Mouse (Mus musculus): ENCODE data around the gene Pigyl. TPM values are rescaled to one million over a fixed set of nuclear protein-coding genes. Genes with fewer than 3 reads are reported as not detected.

Pigyl gene
- polyA plus RNA-seq, 1 experiment from 2014 or later, result 49.0 TPM

DNA sequence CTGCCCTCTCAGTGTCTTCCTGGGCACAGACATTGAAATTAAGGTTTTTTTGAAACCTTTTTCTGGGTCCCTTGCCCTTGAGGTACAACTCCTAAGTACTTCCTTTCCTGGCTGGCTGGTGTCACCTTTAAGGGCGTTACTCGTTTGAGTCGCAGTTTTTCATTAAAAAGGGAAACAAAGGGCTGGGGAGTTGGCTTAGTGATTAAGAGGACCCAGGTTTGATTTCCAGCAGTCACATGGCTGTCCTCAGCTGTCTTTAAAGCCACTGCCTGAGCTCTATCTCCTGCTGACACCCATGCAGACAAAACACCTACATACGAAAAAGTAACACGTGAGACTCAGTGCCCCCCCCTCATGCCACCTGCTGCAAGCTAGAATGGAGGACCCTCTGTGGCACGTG lies 9.3 kb downstream of the Pigyl start:
- no peak overlapping the region for H3K27ac ChIP-seq (ENCODE audit: low read length)
- ATAC-seq (replicated peaks; ENCODE audit: extremely low read depth, insufficient read depth, low FRiP score), result no peak

DNA sequence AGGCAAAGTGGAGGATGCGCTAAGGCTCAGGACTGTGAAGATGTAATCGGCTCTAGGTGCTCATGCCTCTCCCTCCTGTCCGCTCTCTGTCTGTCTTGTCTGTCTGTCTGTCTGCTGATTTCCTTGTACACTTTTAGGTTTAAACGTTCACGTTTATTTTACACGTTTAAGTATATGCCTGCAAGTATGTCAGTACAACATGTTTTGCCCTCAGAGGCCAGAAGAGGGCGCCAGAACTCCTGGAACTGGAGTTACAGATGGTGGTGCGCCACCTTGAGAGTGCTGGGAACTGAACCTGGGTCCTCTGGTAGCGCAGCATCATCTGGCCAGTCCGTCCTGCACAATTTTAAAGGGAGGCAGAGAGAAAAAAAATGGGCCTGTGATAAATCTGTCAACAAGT lies 10.0 kb downstream of the Pigyl start:
- no peak overlapping the region for H3K9ac ChIP-seq (ENCODE audit: low read length)
- 0 out of 2 replicates have a peak, but pooled peaks cover 2% of the 10 kb centered on the region for H3K4me1 ChIP-seq (ENCODE audit: control insufficient read depth, insufficient read depth, low read length)
- WGBS, result 85% methylated on average over 10 of the region's 10 CpGs
- H3K9me3 ChIP-seq (replicated peaks; ENCODE audit: control insufficient read depth, low read length), result no peaks in the 10 kb centered on the region; the same call in 1 of the 2 replicates
- H3K36me3 ChIP-seq (ENCODE audit: control insufficient read depth, insufficient read depth), result no peaks in the 10 kb centered on the region
- H3K27ac ChIP-seq (ENCODE audit: low read length), result no peak overlapping the region
- no peak overlapping the region for H3K4me2 ChIP-seq (ENCODE audit: low read depth, low read length)
- ATAC-seq (replicated peaks; ENCODE audit: extremely low read depth, insufficient read depth, low FRiP score), result no peak
- no peaks in the 10 kb centered on the region for H3K27me3 ChIP-seq (ENCODE audit: control insufficient read depth, insufficient read depth, low read length)
- H3K4me3 ChIP-seq (ENCODE audit: low read length), result no peak overlapping the region

More for the DNA sequence above, 9.3 kb downstream of the Pigyl start:
- H3K9ac ChIP-seq (ENCODE audit: low read length), result no peak overlapping the region
- no peaks in the 10 kb centered on the region; the same call in 1 of the 2 replicates for H3K9me3 ChIP-seq (replicated peaks; ENCODE audit: control insufficient read depth, low read length)
- 57% methylated on average over 6 of the region's 6 CpGs for WGBS
- H3K27me3 ChIP-seq (ENCODE audit: control insufficient read depth, insufficient read depth, low read length), result no peaks in the 10 kb centered on the region
- H3K4me3 ChIP-seq (ENCODE audit: low read length), result no peak overlapping the region
- 0 out of 2 replicates have a peak, but pooled peaks cover 2% of the 10 kb centered on the region for H3K4me1 ChIP-seq (ENCODE audit: control insufficient read depth, insufficient read depth, low read length)
- no peak overlapping the region for H3K4me2 ChIP-seq (ENCODE audit: low read depth, low read length)
- no peaks in the 10 kb centered on the region for H3K36me3 ChIP-seq (ENCODE audit: control insufficient read depth, insufficient read depth)

DNA sequence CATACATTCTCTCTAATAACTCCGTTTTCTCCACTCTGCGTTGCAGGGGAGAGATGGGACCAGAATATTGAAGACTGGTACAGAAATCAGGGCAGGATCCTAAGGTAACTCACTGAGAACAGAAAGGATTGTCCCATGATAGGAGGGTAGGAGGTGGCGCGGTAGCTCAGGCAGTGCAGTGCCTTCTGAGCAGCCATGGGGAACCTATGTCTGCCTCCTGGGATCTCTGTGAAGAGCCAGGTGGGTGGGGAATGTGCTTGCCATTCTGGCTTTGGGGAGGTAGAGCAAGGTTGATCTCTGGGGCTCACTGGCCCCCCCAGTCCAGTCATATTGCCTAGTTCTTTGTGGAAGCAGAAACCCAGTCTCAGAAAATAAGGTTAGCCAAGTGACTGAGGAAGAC lies 11.1 kb downstream of the Pigyl start:
- 95% methylated on average over 4 of the region's 4 CpGs for WGBS
- Histone ChIP-seq H3K36me3 (ENCODE audit: control insufficient read depth, insufficient read depth) (no peaks in the 10 kb centered on the region), H3K9ac (ENCODE audit: low read length) (no peak overlapping the region), H3K27ac (ENCODE audit: low read length) (no peak overlapping the region), H3K27me3 (ENCODE audit: control insufficient read depth, insufficient read depth, low read length) (no peaks in the 10 kb centered on the region), H3K4me2 (ENCODE audit: low read depth, low read length) (no peak overlapping the region), H3K9me3 (replicated peaks; ENCODE audit: control insufficient read depth, low read length) (no peaks in the 10 kb centered on the region; the same call in 1 of the 2 replicates), H3K4me1 (ENCODE audit: control insufficient read depth, insufficient read depth, low read length) (0 out of 2 replicates have a peak, but pooled peaks cover 2% of the 10 kb centered on the region), H3K4me3 (ENCODE audit: low read length) (no peak overlapping the region)
- ATAC-seq (replicated peaks; ENCODE audit: extremely low read depth, insufficient read depth, low FRiP score), result no peak

DNA sequence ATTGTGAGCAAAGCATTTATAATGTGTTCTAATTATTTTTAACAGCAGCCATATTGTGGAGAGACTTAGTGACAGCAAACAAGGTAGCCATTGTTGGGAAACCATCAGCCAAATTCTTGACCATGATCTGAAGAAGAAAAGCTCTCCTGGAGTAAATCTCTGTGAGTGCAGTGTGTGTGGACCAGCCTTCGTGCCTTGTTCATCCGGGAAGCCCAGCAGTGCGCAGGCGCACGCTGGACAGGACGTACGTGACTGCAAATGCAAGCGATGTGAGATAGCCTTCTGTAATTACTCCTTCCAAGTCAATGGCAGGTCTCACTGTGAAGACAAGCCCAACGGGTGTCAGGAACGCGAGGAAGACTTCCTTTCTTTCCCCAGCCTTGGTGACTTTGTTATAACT lies 12.7 kb downstream of the Pigyl start:
- Histone ChIP-seq H3K4me1 (ENCODE audit: control insufficient read depth, insufficient read depth, low read length) (0 out of 2 replicates have a peak, but pooled peaks cover 2% of the 10 kb centered on the region), H3K27ac (ENCODE audit: low read length) (no peak overlapping the region), H3K27me3 (ENCODE audit: control insufficient read depth, insufficient read depth, low read length) (no peaks in the 10 kb centered on the region), H3K9me3 (replicated peaks; ENCODE audit: control insufficient read depth, low read length) (no peaks in the 10 kb centered on the region; the same call in 1 of the 2 replicates), H3K4me2 (ENCODE audit: low read depth, low read length) (no peak overlapping the region), H3K4me3 (ENCODE audit: low read length) (no peak overlapping the region), H3K9ac (ENCODE audit: low read length) (no peak overlapping the region), H3K36me3 (ENCODE audit: control insufficient read depth, insufficient read depth) (no peaks in the 10 kb centered on the region)
- no peak for ATAC-seq (replicated peaks; ENCODE audit: extremely low read depth, insufficient read depth, low FRiP score)
- 89% methylated on average over 11 of the region's 11 CpGs for WGBS

DNA sequence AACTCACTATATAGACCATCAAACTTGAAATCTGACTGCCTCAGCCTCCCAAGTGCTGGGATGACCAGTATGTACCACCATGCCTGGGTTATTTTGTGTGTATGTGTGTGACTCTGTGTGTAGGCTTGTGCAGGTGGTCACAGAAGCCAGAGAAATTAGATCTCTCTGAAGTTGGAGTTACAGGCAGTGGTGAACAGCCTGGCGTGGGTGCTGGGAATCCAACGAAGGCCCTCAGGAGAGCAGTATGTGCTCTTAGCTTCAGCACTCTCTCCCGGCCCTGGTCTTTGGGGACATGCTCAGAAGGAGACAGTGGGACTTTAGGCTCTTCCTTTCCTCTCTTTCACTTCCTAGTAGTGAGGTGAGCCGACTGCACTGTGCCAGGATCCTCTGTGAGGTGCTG lies 15.7 kb downstream of the Pigyl start:
- 73% methylated on average over 4 of the region's 4 CpGs for WGBS
- Histone ChIP-seq H3K4me2 (ENCODE audit: low read depth, low read length) (no peak overlapping the region), H3K4me1 (ENCODE audit: control insufficient read depth, insufficient read depth, low read length) (no peaks in the 10 kb centered on the region), H3K36me3 (ENCODE audit: control insufficient read depth, insufficient read depth) (no peaks in the 10 kb centered on the region), H3K27ac (ENCODE audit: low read length) (no peak overlapping the region), H3K9ac (ENCODE audit: low read length) (no peak overlapping the region), H3K27me3 (ENCODE audit: control insufficient read depth, insufficient read depth, low read length) (no peaks in the 10 kb centered on the region), H3K4me3 (ENCODE audit: low read length) (no peak overlapping the region), H3K9me3 (replicated peaks; ENCODE audit: control insufficient read depth, low read length) (peaks cover 6% of the 10 kb centered on the region)
- no peak for ATAC-seq (replicated peaks; ENCODE audit: extremely low read depth, insufficient read depth, low FRiP score)

DNA sequence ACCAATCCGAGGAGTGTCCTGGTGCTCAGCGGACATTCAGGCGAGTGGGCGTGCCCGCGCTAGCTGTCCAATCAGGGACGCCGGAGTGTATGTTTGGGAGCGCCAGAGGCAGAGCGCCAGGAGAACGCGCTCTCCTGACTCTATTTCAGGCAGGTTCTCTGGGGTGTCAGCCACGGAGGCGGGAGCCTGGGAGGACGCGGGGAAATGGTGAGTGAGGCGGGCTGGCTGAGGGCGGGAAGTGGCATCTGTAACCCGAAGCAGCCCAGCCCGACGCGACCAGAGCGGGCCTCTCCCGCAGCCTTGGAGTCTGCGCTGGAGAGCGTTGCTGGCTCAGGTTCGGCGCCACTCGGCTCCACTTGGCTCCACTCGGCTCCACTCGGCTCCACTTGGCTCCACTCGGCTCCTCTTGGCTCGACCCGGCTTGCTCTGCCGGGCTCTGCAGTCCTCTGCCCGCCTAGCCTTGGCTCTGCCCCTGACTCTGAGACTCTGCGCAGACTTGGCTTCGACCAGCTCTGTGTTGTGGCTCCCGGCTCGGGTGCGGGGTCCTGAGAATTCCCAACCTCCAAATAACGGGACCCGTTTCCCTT lies 31.5 kb downstream of the Pigyl start, which contains the start of gene Zfp872:
Zfp872 (plus strand) TSS at position 66 of the 587 bp plus-strand sequence.
- Histone ChIP-seq H3K4me2 (ENCODE audit: low read depth, low read length) (peak within 1 kb of the TSS; percentile 64), H3K27me3 (ENCODE audit: control insufficient read depth, insufficient read depth, low read length) (peaks cover 6% of the 10 kb centered on the region; the same call in 1 of the 2 replicates), H3K36me3 (ENCODE audit: control insufficient read depth, insufficient read depth) (no peaks in the 10 kb centered on the region), H3K4me3 (ENCODE audit: low read length) (peak within 1 kb of the TSS; percentile 51), H3K4me1 (ENCODE audit: control insufficient read depth, insufficient read depth, low read length) (no peaks in the 10 kb centered on the region), H3K9me3 (replicated peaks; ENCODE audit: control insufficient read depth, low read length) (peaks cover 18% of the 10 kb centered on the region), H3K9ac (ENCODE audit: low read length) (peak within 1 kb of the TSS; percentile 47), H3K27ac (ENCODE audit: low read length) (no peak within 1 kb of the TSS)
- peak; percentile 73 for ATAC-seq (replicated peaks; ENCODE audit: extremely low read depth, insufficient read depth, low FRiP score)
- WGBS, result 15% methylated on average over 43 of the region's 43 CpGs

DNA sequence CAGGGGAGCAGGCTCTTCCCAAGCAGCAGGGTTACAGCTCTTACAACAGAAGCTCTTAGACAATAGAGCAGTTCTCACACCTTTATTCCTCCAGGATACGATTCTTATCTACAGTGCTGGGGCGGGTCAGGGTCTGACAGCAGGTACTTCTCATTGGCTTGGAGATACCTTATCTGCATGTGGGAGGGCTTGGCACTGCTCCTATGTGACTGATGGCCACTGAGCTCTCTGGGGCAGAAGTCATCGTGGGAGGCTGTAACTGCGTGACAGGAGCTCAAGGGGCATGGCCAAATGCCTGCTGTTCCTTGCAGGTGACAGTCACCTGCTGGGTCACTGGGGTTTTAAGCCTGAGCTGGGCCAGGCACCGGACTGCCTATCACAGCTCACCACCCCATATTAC lies 39.8 kb downstream of the Pigyl start:
- no peak overlapping the region for H3K27ac ChIP-seq (ENCODE audit: low read length)
- H3K4me2 ChIP-seq (ENCODE audit: low read depth, low read length), result no peak overlapping the region
- no peak overlapping the region for H3K4me3 ChIP-seq (ENCODE audit: low read length)
- peaks cover 28% of the 10 kb centered on the region for H3K9me3 ChIP-seq (replicated peaks; ENCODE audit: control insufficient read depth, low read length)
- ATAC-seq (replicated peaks; ENCODE audit: extremely low read depth, insufficient read depth, low FRiP score), result no peak
- no peaks in the 10 kb centered on the region for H3K27me3 ChIP-seq (ENCODE audit: control insufficient read depth, insufficient read depth, low read length)
- no peak overlapping the region for H3K9ac ChIP-seq (ENCODE audit: low read length)
- H3K4me1 ChIP-seq (ENCODE audit: control insufficient read depth, insufficient read depth, low read length), result no peaks in the 10 kb centered on the region
- H3K36me3 ChIP-seq (ENCODE audit: control insufficient read depth, insufficient read depth), result no peaks in the 10 kb centered on the region
- 25% methylated on average over 5 of the region's 5 CpGs for WGBS

Small RNA genes within 50 kb of the gene (microRNA-seq; reads per million reads assigned to microRNA genes)
- 0.98 reads per million for gene Mir7084

Other genes with a start within 250 kb of the Pigyl start
- 10.8 and 11.4 TPM in 2 replicates for gene Rab3d, start 238.7 kb upstream of the Pigyl start, polyA plus RNA-seq (2015; fragmentation: Nextera tagmentation; extraction: Ambion mirVana)
- gene Ccdc159, start 229.4 kb upstream of the Pigyl start, polyA plus RNA-seq (2015; fragmentation: Nextera tagmentation; extraction: Ambion mirVana), result 2.3 and 2.7 TPM in 2 replicates
- gene Tmem205, start 229.3 kb upstream of the Pigyl start, polyA plus RNA-seq (2015; fragmentation: Nextera tagmentation; extraction: Ambion mirVana), result 39.1 and 45.3 TPM in 2 replicates
- gene Plppr2, start 219.8 kb upstream of the Pigyl start, polyA plus RNA-seq (2015; fragmentation: Nextera tagmentation; extraction: Ambion mirVana), result 3.2 and 4.3 TPM in 2 replicates
- gene Swsap1, start 201.1 kb upstream of the Pigyl start, polyA plus RNA-seq (2015; fragmentation: Nextera tagmentation; extraction: Ambion mirVana), result 4.4 and 4.9 TPM in 2 replicates
- 3.6 TPM in 2 replicates for gene Epor, start 193.3 kb upstream of the Pigyl start, polyA plus RNA-seq (2015; fragmentation: Nextera tagmentation; extraction: Ambion mirVana)
- gene Rgl3, start 167.4 kb upstream of the Pigyl start, polyA plus RNA-seq (2015; fragmentation: Nextera tagmentation; extraction: Ambion mirVana), result 2.6 and 3.0 TPM in 2 replicates
- 0.45 and 1.1 TPM in 2 replicates for gene Ccdc151, start 154.2 kb upstream of the Pigyl start, polyA plus RNA-seq (2015; fragmentation: Nextera tagmentation; extraction: Ambion mirVana)
- 72.7 and 76.8 TPM in 2 replicates for gene Prkcsh, start 154.0 kb upstream of the Pigyl start, polyA plus RNA-seq (2015; fragmentation: Nextera tagmentation; extraction: Ambion mirVana)
- 0.21 and 0.29 TPM in 2 replicates for gene Elavl3, start 104.8 kb upstream of the Pigyl start, polyA plus RNA-seq (2015; fragmentation: Nextera tagmentation; extraction: Ambion mirVana)
- not detected in 2 replicates for gene Gm49318, start 85.6 kb upstream of the Pigyl start, polyA plus RNA-seq (2015; fragmentation: Nextera tagmentation; extraction: Ambion mirVana)
- 10.4 and 10.7 TPM in 2 replicates for gene Zfp653, start 85.5 kb upstream of the Pigyl start, polyA plus RNA-seq (2015; fragmentation: Nextera tagmentation; extraction: Ambion mirVana)
- gene Ecsit, start 71.4 kb upstream of the Pigyl start, polyA plus RNA-seq (2015; fragmentation: Nextera tagmentation; extraction: Ambion mirVana), result 68.8 and 73.1 TPM in 2 replicates
- 140 and 164 TPM in 2 replicates for gene Cnn1, start 57.6 kb upstream of the Pigyl start, polyA plus RNA-seq (2015; fragmentation: Nextera tagmentation; extraction: Ambion mirVana)
- gene Elof1, start 39.7 kb upstream of the Pigyl start, polyA plus RNA-seq (2015; fragmentation: Nextera tagmentation; extraction: Ambion mirVana), result 111 and 117 TPM in 2 replicates
- 5.5 and 8.7 TPM in 2 replicates for gene Acp5, start 21.1 kb upstream of the Pigyl start, polyA plus RNA-seq (2015; fragmentation: Nextera tagmentation; extraction: Ambion mirVana)
- gene Zfp872, start 31.2 kb downstream of the Pigyl start, polyA plus RNA-seq (2015; fragmentation: Nextera tagmentation; extraction: Ambion mirVana), result 0.22 and 0.26 TPM in 2 replicates
- 21.7 and 22.0 TPM in 2 replicates for gene Zfp809, start 68.9 kb downstream of the Pigyl start, polyA plus RNA-seq (2015; fragmentation: Nextera tagmentation; extraction: Ambion mirVana)
- gene Zfp599, start 103.0 kb downstream of the Pigyl start, polyA plus RNA-seq (2015; fragmentation: Nextera tagmentation; extraction: Ambion mirVana), result 4.3 and 4.4 TPM in 2 replicates
- gene Zfp810, start 150.8 kb downstream of the Pigyl start, polyA plus RNA-seq (2015; fragmentation: Nextera tagmentation; extraction: Ambion mirVana), result 13.3 and 14.7 TPM in 2 replicates
- 53.7 and 54.6 TPM in 2 replicates for gene Anln, start 232.3 kb downstream of the Pigyl start, polyA plus RNA-seq (2015; fragmentation: Nextera tagmentation; extraction: Ambion mirVana)